Mouse (Mus musculus): ENCODE results near the gene Suds3.

DNA sequence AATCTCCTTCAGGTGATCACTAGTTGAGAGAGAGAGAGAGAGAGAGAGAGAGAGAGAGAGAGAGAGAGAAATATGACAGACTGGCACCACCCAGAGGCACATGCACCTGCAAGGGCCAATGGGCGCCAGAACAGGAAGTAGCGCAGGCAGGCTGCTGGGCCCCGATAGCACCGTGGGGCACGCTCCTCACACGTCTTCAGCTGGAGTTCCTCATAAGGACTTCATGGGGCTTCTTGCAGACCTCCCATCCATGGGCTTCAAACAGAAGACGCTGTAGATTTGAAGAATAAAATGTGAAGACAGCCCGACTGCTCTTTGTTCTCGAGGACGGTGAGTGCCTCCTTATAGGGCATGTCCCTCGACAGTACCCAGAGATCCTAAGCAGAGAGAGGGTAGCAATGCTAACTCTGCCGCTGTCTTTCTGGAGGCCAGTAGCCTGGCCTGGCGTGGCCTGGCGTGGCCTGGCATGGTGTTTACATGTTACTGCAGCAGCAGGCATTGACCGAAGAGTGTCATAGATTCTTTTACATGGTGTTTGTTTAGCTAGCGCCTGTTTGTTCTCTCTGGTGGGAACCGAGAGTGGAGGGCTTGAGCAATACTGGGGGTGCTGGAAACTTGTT is 17.6 kb upstream of the Suds3 start:
- no peak for TF ChIP-seq CTCF (IDR thresholded peaks at IDR 0.05; ENCODE audit: control insufficient read depth, insufficient read depth, insufficient read length)
- TF ChIP-seq CEBPB (IDR thresholded peaks at IDR 0.05; ENCODE audit: low read depth) = no peak
- TF ChIP-seq MAX (IDR thresholded peaks at IDR 0.05) = no peak
- TF ChIP-seq USF1 (IDR thresholded peaks at IDR 0.05; ENCODE audit: low read depth) = no peak
- TF ChIP-seq MYOD1 (IDR thresholded peaks at IDR 0.05; ENCODE audit: control insufficient read depth, insufficient read length, low read depth) = no peak
- no peak for TF ChIP-seq MYOG (IDR thresholded peaks at IDR 0.05; ENCODE audit: control insufficient read depth, extremely low read depth, insufficient read length)
